Mouse (Mus musculus) kidney, adult 2 months (tissue): ENCODE measurements around the gene Padi2. TPM values are rescaled to one million over a fixed set of nuclear protein-coding genes. Genes with fewer than 3 reads are reported as not detected.

Experiments used
- DNase-seq: peaks from one replicate; pipeline ENCODE4 v3.0.0; 2021
- H3K27ac ChIP-seq: fragments of 200-500 bp; 2 replicates; pipeline ENCODE4 v1.5.1; 2012; ENCODE audit warnings: low read depth, low read length, control low read depth, inconsistent platforms; ENCODE audit not compliant: insufficient read depth
- H3K27me3 ChIP-seq: fragments of 200-500 bp; replicated peaks from 2 replicates; pipeline ENCODE4 v1.6.1; 2012; ENCODE audit warnings: mild to moderate bottlenecking, moderate library complexity, low read length, inconsistent platforms; ENCODE audit not compliant: control insufficient read depth, insufficient read depth
- H3K36me3 ChIP-seq: fragments of 200-500 bp; 2 replicates; pipeline ENCODE4 v1.6.1; 2012; ENCODE audit warnings: mild to moderate bottlenecking, moderate library complexity, low read length, inconsistent platforms; ENCODE audit not compliant: control insufficient read depth, insufficient read depth
- H3K4me1 ChIP-seq: fragments of 200-500 bp; 2 replicates; pipeline ENCODE4 v1.6.1; 2011; ENCODE audit warnings: low read length; ENCODE audit not compliant: control insufficient read depth, insufficient read depth
- H3K4me3 ChIP-seq: fragments of 200-500 bp; 2 replicates; pipeline ENCODE4 v1.5.1; 2011; ENCODE audit warnings: mild to moderate bottlenecking, low read depth, low read length, control low read depth; ENCODE audit not compliant: insufficient read depth
- CTCF ChIP-seq: fragments of 200-500 bp; conservative IDR thresholded peaks from 2 replicates; pipeline ENCODE4 v1.5.1; 2011; ENCODE audit warnings: low read depth, mild to moderate bottlenecking, control low read depth, low read length, moderate library complexity, mixed read lengths; ENCODE audit not compliant: insufficient read depth, insufficient read length
- POLR2A ChIP-seq: fragments of 200-500 bp; IDR thresholded peaks from one replicate; pipeline ENCODE4 v1.6.1; 2011; ENCODE audit warnings: low read depth, low read length, control low read depth
- WGBS: fragments of 180-500 bp; shearing (Covaris S2); methylation state at CpG from one replicate; pipeline ENCODE4 v1.1.7; 2018; 5-methylcytosine and 5-hydroxymethylcytosine counted together
- polyA plus RNA-seq: library from polyadenylated mRNA; depleted of rRNA; stranded (reverse); fragments of >200 nt; gene quantifications from 2 replicates; pipeline ENCODE4 v1.2.3, GENCODE M21; 2012

Padi2 gene
- polyA plus RNA-seq, 1 experiment = 5.1 TPM

GRCm38 (mm10) chr4:140959715-140960479 lies 53.8 kb downstream of the Padi2 start:
- no peak for DNase-seq
- H3K4me3 ChIP-seq = no peak overlapping the region
- H3K4me1 ChIP-seq = peaks cover 16% of the 10 kb centered on the region; the same call in 1 of the 2 replicates
- no peak for TF ChIP-seq CTCF
- no peak for TF ChIP-seq POLR2A
- 84% methylated on average over 10 of the region's 10 CpGs for WGBS
- H3K27ac ChIP-seq = no peak overlapping the region
- no peaks in the 10 kb centered on the region for H3K27me3 ChIP-seq
- no peaks in the 10 kb centered on the region for H3K36me3 ChIP-seq

GRCm38 (mm10) chr4:140960781-140961466 lies 54.8 kb downstream of the Padi2 start, which contains the start of gene Sdhb:
Sdhb (plus strand) TSS chr4:140961203.
- H3K27ac ChIP-seq = peak within 1 kb of the TSS; percentile 85
- no peaks in the 10 kb centered on the region for H3K27me3 ChIP-seq
- peak; percentile 99 for DNase-seq
- no peak for TF ChIP-seq POLR2A
- TF ChIP-seq CTCF = no peak
- under 1% methylated on average over 37 of the region's 37 CpGs for WGBS
- peak within 1 kb of the TSS; percentile 67 for H3K4me3 ChIP-seq
- H3K4me1 ChIP-seq = peaks cover 16% of the 10 kb centered on the region; the same call in 1 of the 2 replicates
- no peaks in the 10 kb centered on the region for H3K36me3 ChIP-seq

- peak overlapping the region; percentile 67 for H3K4me3 ChIP-seq
- TF ChIP-seq CTCF = no peak
- TF ChIP-seq POLR2A = no peak
Measured at GRCm38 (mm10) chr4:140961467-140962206, 55.5 kb downstream of the Padi2 start.

GRCm38 (mm10) chr4:140962207-140962909 lies 56.2 kb downstream of the Padi2 start:
- no peaks in the 10 kb centered on the region for H3K27me3 ChIP-seq
- WGBS = 36% methylated on average over 8 of the region's 8 CpGs
- H3K4me1 ChIP-seq = peaks cover 16% of the 10 kb centered on the region; the same call in 1 of the 2 replicates
- H3K36me3 ChIP-seq = no peaks in the 10 kb centered on the region
- TF ChIP-seq POLR2A (peak; percentile 20), CTCF (no peak)
- peak overlapping the region; percentile 85 for H3K27ac ChIP-seq
- peak overlapping the region; percentile 67 for H3K4me3 ChIP-seq
- no peak for DNase-seq

More at GRCm38 (mm10) chr4:140961467-140962206, 55.5 kb downstream of the Padi2 start:
- no peaks in the 10 kb centered on the region for H3K36me3 ChIP-seq
- no peak for DNase-seq
- peaks cover 16% of the 10 kb centered on the region; the same call in 1 of the 2 replicates for H3K4me1 ChIP-seq
- peak overlapping the region; percentile 85 for H3K27ac ChIP-seq
- under 1% methylated on average over 38 of the region's 38 CpGs for WGBS
- no peaks in the 10 kb centered on the region for H3K27me3 ChIP-seq

- no peaks in the 10 kb centered on the region for H3K27me3 ChIP-seq
- H3K4me3 ChIP-seq = peak overlapping the region; percentile 3
- H3K27ac ChIP-seq = peak overlapping the region; percentile 90
- WGBS = 16% methylated on average over 5 of the region's 5 CpGs
- no peaks in the 10 kb centered on the region for H3K36me3 ChIP-seq
- TF ChIP-seq POLR2A = no peak
- TF ChIP-seq CTCF = no peak
- H3K4me1 ChIP-seq = peaks cover 16% of the 10 kb centered on the region; the same call in 1 of the 2 replicates
- DNase-seq = peak; percentile 97
Measured at GRCm38 (mm10) chr4:140962950-140963349, 56.8 kb downstream of the Padi2 start.

GRCm38 (mm10) chr4:140963941-140964597 lies 57.9 kb downstream of the Padi2 start:
- TF ChIP-seq CTCF = no peak
- TF ChIP-seq POLR2A = no peak
- Histone ChIP-seq H3K4me1 (peaks cover 16% of the 10 kb centered on the region; the same call in 1 of the 2 replicates), H3K4me3 (no peak overlapping the region), H3K27ac (peak overlapping the region; percentile 58; the same call in 1 of the 2 replicates), H3K36me3 (no peaks in the 10 kb centered on the region), H3K27me3 (no peaks in the 10 kb centered on the region)
- 63% methylated on average over 9 of the region's 9 CpGs for WGBS
- no peak for DNase-seq
